Mouse (Mus musculus) forebrain, embryonic 13.5 days (tissue): ENCODE data around the gene Psmd9. TPM values are rescaled to one million over a fixed set of nuclear protein-coding genes. Genes with fewer than 3 reads are reported as not detected.
"Not testable (repeated sequence)": the region's sequence is repeated elsewhere in the genome, so short reads cannot be mapped to it uniquely, and the experiment has no call there.

Experiments
- ATAC-seq: fragments of 200-750 bp; cut with Nextera tagmentation; 2 replicates; pipeline ENCODE4 v1.8.0; 2017
- H3K27ac ChIP-seq: fragments of 300-500 bp; sonication (generic); 2 replicates; pipeline ENCODE4 v1.5.1; 2015; ENCODE audit warnings: inconsistent platforms, mild to moderate bottlenecking, moderate library complexity
- H3K27me3 ChIP-seq: fragments of 300-500 bp; sonication (generic); 2 replicates; pipeline ENCODE4 v1.6.1; 2015; ENCODE audit warnings: mild to moderate bottlenecking, inconsistent platforms
- H3K36me3 ChIP-seq: fragments of 300-500 bp; sonication (generic); 2 replicates; pipeline ENCODE4 v1.6.1; 2015; ENCODE audit warnings: mild to moderate bottlenecking, inconsistent platforms; ENCODE audit not compliant: poor library complexity, severe bottlenecking
- H3K4me1 ChIP-seq: fragments of 300-500 bp; sonication (generic); 2 replicates; pipeline ENCODE4 v1.6.1; 2015; ENCODE audit warnings: inconsistent platforms
- H3K4me2 ChIP-seq: fragments of 300-500 bp; sonication (generic); 2 replicates; pipeline ENCODE4 v1.6.1; 2015; ENCODE audit warnings: inconsistent platforms, mild to moderate bottlenecking, moderate library complexity
- H3K4me3 ChIP-seq: fragments of 300-500 bp; sonication (generic); 2 replicates; pipeline ENCODE4 v1.5.1; 2015; ENCODE audit warnings: mild to moderate bottlenecking, inconsistent platforms
- H3K9ac ChIP-seq: fragments of 300-500 bp; sonication (generic); 2 replicates; pipeline ENCODE4 v1.6.1; 2015; ENCODE audit warnings: mild to moderate bottlenecking, inconsistent platforms
- H3K9me3 ChIP-seq: fragments of 300-500 bp; sonication (generic); replicated peaks from 2 replicates; pipeline ENCODE4 v1.6.1; 2016; ENCODE audit warnings: inconsistent platforms
- WGBS: fragments of 180-500 bp; shearing (Covaris S2); methylation state at CpG from one replicate; pipeline ENCODE4 v1.1.7; 2015; 5-methylcytosine and 5-hydroxymethylcytosine counted together
- polyA plus RNA-seq: library from polyadenylated mRNA; unstranded; fragments of >200 nt; fragmentation: Nextera tagmentation; extraction: Ambion mirVana; gene quantifications from 2 replicates; pipeline ENCODE4 v1.2.1, GENCODE M21; 2015

Psmd9 gene
- polyA plus RNA-seq, 1 experiment from 2014 or later: 75.5 TPM

GRCm38 (mm10) chr5:123222346-123223050, 53.3 kb downstream of the Psmd9 start:
- not testable (repeated sequence) for H3K4me1 ChIP-seq, H3K9me3 ChIP-seq, H3K36me3 ChIP-seq, ATAC-seq, H3K9ac ChIP-seq, H3K27ac ChIP-seq, H3K4me3 ChIP-seq, H3K4me2 ChIP-seq, H3K27me3 ChIP-seq
- WGBS: 86% methylated on average over 5 of the region's 5 CpGs

DNA sequence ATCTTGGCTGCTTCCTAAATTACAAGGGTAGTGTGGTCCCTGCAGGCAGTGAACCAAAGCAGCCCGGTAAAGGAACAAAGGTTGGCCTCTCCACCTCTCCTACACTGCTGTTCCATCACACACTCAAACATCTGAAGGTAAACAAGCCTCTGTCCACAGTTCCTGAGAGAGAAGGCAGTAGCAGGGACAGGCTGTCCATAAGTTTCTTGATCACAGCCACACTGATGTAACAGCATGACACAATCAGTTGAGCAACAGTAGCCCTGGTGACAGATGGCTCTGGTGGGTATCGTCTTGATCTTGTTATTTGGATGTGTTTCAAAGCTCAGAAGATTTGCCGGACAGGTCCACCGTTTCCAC, 53.8 kb downstream of the Psmd9 start:
- no peak overlapping the region for H3K9ac ChIP-seq
- no peak for ATAC-seq
- H3K4me2 ChIP-seq: no peak overlapping the region
- no peaks in the 10 kb centered on the region for H3K36me3 ChIP-seq
- no peak overlapping the region for H3K4me3 ChIP-seq
- no peaks in the 10 kb centered on the region for H3K4me1 ChIP-seq
- H3K27ac ChIP-seq: no peak overlapping the region
- WGBS: 84% methylated on average over 4 of the region's 4 CpGs
- no peaks in the 10 kb centered on the region for H3K27me3 ChIP-seq
- no peaks in the 10 kb centered on the region; the same call in 1 of the 2 replicates for H3K9me3 ChIP-seq

GRCm38 (mm10) chr5:123223861-123224260, 54.6 kb downstream of the Psmd9 start:
- not testable (repeated sequence) for H3K27me3 ChIP-seq, H3K9ac ChIP-seq, ATAC-seq, H3K4me2 ChIP-seq, H3K9me3 ChIP-seq, H3K4me1 ChIP-seq, H3K36me3 ChIP-seq, H3K27ac ChIP-seq, H3K4me3 ChIP-seq
- WGBS: 52% methylated on average over 6 of the region's 6 CpGs

- Histone ChIP-seq H3K27me3 (no peaks in the 10 kb centered on the region), H3K36me3 (peaks cover 4% of the 10 kb centered on the region; the same call in 1 of the 2 replicates), H3K27ac (no peak overlapping the region), H3K4me2 (no peak overlapping the region), H3K4me1 (peaks cover 14% of the 10 kb centered on the region), H3K4me3 (no peak overlapping the region), H3K9me3 (no peaks in the 10 kb centered on the region), H3K9ac (no peak overlapping the region)
- WGBS: 91% methylated on average over 7 of the region's 7 CpGs
- no peak for ATAC-seq
Observed at GRCm38 (mm10) chr5:123226851-123227250, 57.6 kb downstream of the Psmd9 start.

GRCm38 (mm10) chr5:123227762-123228523, 58.7 kb downstream of the Psmd9 start:
- peak; percentile 91 for ATAC-seq
- WGBS: 2% methylated on average over 42 of the region's 42 CpGs
- Histone ChIP-seq H3K4me2 (peak overlapping the region; percentile 71), H3K27ac (no peak overlapping the region), H3K4me3 (peak overlapping the region; percentile 81), H3K9me3 (no peaks in the 10 kb centered on the region), H3K36me3 (peaks cover 4% of the 10 kb centered on the region; the same call in 1 of the 2 replicates), H3K9ac (peak overlapping the region; percentile 86), H3K27me3 (no peaks in the 10 kb centered on the region), H3K4me1 (peaks cover 14% of the 10 kb centered on the region)

GRCm38 (mm10) chr5:123228524-123228922, 59.3 kb downstream of the Psmd9 start:
- peak overlapping the region; percentile 71 for H3K4me2 ChIP-seq
- peaks cover 14% of the 10 kb centered on the region for H3K4me1 ChIP-seq
- H3K27me3 ChIP-seq: no peaks in the 10 kb centered on the region
- peak overlapping the region; percentile 81 for H3K4me3 ChIP-seq
- H3K9me3 ChIP-seq: no peaks in the 10 kb centered on the region
- peak overlapping the region; percentile 86 for H3K9ac ChIP-seq
- no peak overlapping the region for H3K27ac ChIP-seq
- H3K36me3 ChIP-seq: peaks cover 4% of the 10 kb centered on the region; the same call in 1 of the 2 replicates
- WGBS: 6% methylated on average over 15 of the region's 15 CpGs
- ATAC-seq: no peak

- H3K4me3 ChIP-seq: peak overlapping the region; percentile 81; the same call in 1 of the 2 replicates
- peak overlapping the region; percentile 71 for H3K4me2 ChIP-seq
- no peak overlapping the region for H3K9ac ChIP-seq
- WGBS: 91% methylated on average over 6 of the region's 6 CpGs
- no peak for ATAC-seq
- H3K27ac ChIP-seq: no peak overlapping the region
- no peaks in the 10 kb centered on the region for H3K27me3 ChIP-seq
- peaks cover 5% of the 10 kb centered on the region; the same call in 1 of the 2 replicates for H3K36me3 ChIP-seq
- peaks cover 14% of the 10 kb centered on the region for H3K4me1 ChIP-seq
- H3K9me3 ChIP-seq: no peaks in the 10 kb centered on the region
Observed at GRCm38 (mm10) chr5:123229296-123229695, 60.1 kb downstream of the Psmd9 start.

- Histone ChIP-seq H3K4me2 (no peak overlapping the region), H3K27me3 (no peaks in the 10 kb centered on the region), H3K4me3 (no peak overlapping the region), H3K36me3 (peaks cover 19% of the 10 kb centered on the region; the same call in 1 of the 2 replicates), H3K9ac (no peak overlapping the region), H3K4me1 (peaks cover 24% of the 10 kb centered on the region), H3K27ac (no peak overlapping the region), H3K9me3 (no peaks in the 10 kb centered on the region)
- WGBS: 92% methylated on average over 2 of the region's 2 CpGs
- no peak for ATAC-seq
Observed at GRCm38 (mm10) chr5:123232180-123232579, 63.0 kb downstream of the Psmd9 start.

DNA sequence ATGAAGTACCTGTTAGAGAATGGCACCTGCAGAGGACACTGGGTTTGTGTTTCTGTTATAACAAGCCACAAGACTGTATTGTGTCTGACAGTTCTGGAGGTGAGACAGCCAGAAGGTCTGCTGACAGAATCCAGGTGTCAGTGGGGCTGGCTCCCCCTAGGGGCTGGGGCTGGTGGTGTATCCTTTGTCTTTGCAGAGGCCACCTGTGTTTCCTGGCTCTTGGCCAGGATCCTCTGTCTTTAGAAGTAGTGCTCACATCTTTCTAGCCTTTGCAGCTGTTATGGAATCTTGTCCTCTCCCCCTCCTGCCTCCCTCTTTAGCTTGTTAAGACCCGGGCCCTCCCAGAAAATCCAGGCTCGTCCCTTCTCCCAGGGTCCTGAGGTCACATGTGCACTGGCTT, 66.5 kb downstream of the Psmd9 start:
- no peaks in the 10 kb centered on the region for H3K9me3 ChIP-seq
- 24% methylated on average over 2 of the region's 2 CpGs for WGBS

DNA sequence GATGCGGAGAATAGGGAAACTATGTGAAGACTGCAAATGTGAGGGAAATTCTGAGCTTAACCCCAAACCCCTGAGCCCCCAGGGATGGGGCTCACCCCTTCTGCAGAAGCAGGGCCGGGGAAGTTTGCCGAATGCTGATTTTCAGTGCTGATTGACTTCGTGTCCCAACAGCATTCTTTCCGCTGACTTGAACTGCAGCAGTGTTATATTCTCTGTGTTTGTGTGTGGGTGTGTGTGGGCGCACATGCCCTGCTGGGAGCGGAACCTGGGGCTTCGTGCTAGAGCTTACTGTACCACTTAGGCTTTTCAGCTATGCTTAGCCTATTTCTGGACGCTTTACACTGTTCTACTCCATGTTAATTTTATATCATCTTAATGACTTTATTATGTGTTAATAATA, 67.2 kb downstream of the Psmd9 start:
- H3K27ac ChIP-seq: peak overlapping the region; percentile 71; the same call in 1 of the 2 replicates

More for the DNA sequence above, 66.5 kb downstream of the Psmd9 start:
- Histone ChIP-seq H3K27me3 (no peaks in the 10 kb centered on the region), H3K9ac (no peak overlapping the region), H3K27ac (peak overlapping the region; percentile 71), H3K4me3 (no peak overlapping the region), H3K4me1 (peaks cover 10% of the 10 kb centered on the region), H3K4me2 (no peak overlapping the region), H3K36me3 (peaks cover 47% of the 10 kb centered on the region)
- ATAC-seq: peak; percentile 10; the same call in 1 of the 2 replicates

GRCm38 (mm10) chr5:123239501-123239900, 70.3 kb downstream of the Psmd9 start:
- H3K27ac ChIP-seq: no peak overlapping the region
- H3K4me2 ChIP-seq: no peak overlapping the region
- peaks cover 10% of the 10 kb centered on the region for H3K4me1 ChIP-seq
- H3K9me3 ChIP-seq: no peaks in the 10 kb centered on the region
- no peak overlapping the region for H3K9ac ChIP-seq
- no peak for ATAC-seq
- WGBS: 96% methylated on average over 11 of the region's 11 CpGs
- H3K4me3 ChIP-seq: no peak overlapping the region
- peaks cover 77% of the 10 kb centered on the region for H3K36me3 ChIP-seq
- no peaks in the 10 kb centered on the region for H3K27me3 ChIP-seq

More for the DNA sequence above, 67.2 kb downstream of the Psmd9 start:
- Histone ChIP-seq H3K4me2 (no peak overlapping the region), H3K36me3 (peaks cover 50% of the 10 kb centered on the region), H3K9ac (no peak overlapping the region), H3K27me3 (no peaks in the 10 kb centered on the region), H3K4me1 (peaks cover 10% of the 10 kb centered on the region), H3K9me3 (no peaks in the 10 kb centered on the region), H3K4me3 (no peak overlapping the region)
- 90% methylated on average over 9 of the region's 9 CpGs for WGBS
- ATAC-seq: no peak

DNA sequence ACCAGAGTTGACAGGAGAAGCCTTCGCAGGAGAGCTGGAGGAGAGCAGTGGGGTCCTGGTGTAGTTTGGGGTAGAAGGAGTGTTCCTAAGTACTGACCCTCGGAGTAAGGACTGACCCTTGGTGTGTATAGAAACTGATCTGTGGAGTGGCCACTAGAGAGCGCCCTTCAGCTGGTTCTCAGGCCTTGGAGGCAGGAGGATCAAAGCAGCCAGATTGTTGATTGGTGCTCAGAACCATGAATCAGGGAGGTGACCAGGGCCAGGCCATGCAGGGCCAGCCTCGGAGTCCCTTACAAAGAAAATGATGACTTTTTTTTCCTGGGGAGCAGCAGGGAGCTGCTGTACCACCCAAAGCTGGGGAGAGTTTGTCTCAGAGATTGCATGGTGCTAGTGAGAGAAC, 76.3 kb downstream of the Psmd9 start:
- no peak overlapping the region for H3K27ac ChIP-seq
- H3K27me3 ChIP-seq: no peaks in the 10 kb centered on the region
- no peaks in the 10 kb centered on the region for H3K4me1 ChIP-seq
- no peak overlapping the region for H3K4me2 ChIP-seq
- WGBS: 16% methylated on average over 4 of the region's 4 CpGs
- peaks cover 54% of the 10 kb centered on the region for H3K36me3 ChIP-seq
- no peak overlapping the region for H3K4me3 ChIP-seq
- H3K9ac ChIP-seq: no peak overlapping the region
- ATAC-seq: peak; percentile 38; the same call in 1 of the 2 replicates
- H3K9me3 ChIP-seq: no peaks in the 10 kb centered on the region
